Mouse (Mus musculus): ENCODE data around the gene Chst11.

GRCm38 (mm10) chr10:83182573-83182960 is 197.3 kb downstream of the Chst11 start:
- peak; percentile 74 for TF ChIP-seq CTCF (IDR thresholded peaks at IDR 0.05; ENCODE audit: low read depth, low read length)
- TF ChIP-seq POLR2A (IDR thresholded peaks at IDR 0.05; ENCODE audit: insufficient read depth, low read length): no peak
- TF ChIP-seq EP300 (IDR thresholded peaks at IDR 0.05; ENCODE audit: insufficient read depth, low read depth, low read length): no peak

All from ES-Bruce4 (cell line).